Mouse (Mus musculus) induced T-regulatory cell, adult 2 months (primary cell): ENCODE data around the gene Git1.

Experiments used
- DNase-seq: peaks from one replicate; pipeline ENCODE4 v3.0.0-alpha.2; 2012; ENCODE audit warnings: low read depth

The Git1 gene

GRCm38 (mm10) chr11:77493512-77494343 is at the start of gene Git1:
TSS of gene Git1 (plus strand) at chr11:77493562.
- peak; percentile 66 for DNase-seq

GRCm38 (mm10) chr11:77444939-77445338 is 48.4 kb upstream of the Git1 start:
- DNase-seq: no peak

- peak; percentile 79 for DNase-seq
Measured at GRCm38 (mm10) chr11:77446628-77447041, 46.7 kb upstream of the Git1 start.

GRCm38 (mm10) chr11:77449224-77449623 is 44.1 kb upstream of the Git1 start:
- no peak for DNase-seq

- no peak for DNase-seq
Measured at GRCm38 (mm10) chr11:77451670-77452069, 41.7 kb upstream of the Git1 start.

GRCm38 (mm10) chr11:77453388-77453787 is 40.0 kb upstream of the Git1 start:
- no peak for DNase-seq

GRCm38 (mm10) chr11:77455770-77456510 is 37.4 kb upstream of the Git1 start:
- DNase-seq: no peak

GRCm38 (mm10) chr11:77456866-77457265 is 36.5 kb upstream of the Git1 start:
- DNase-seq: no peak

- DNase-seq: peak; percentile 32
Measured at GRCm38 (mm10) chr11:77461856-77462255, 31.5 kb upstream of the Git1 start.

GRCm38 (mm10) chr11:77462283-77463100 is 30.9 kb upstream of the Git1 start, which contains the start of gene Coro6:
TSS of gene Coro6 (plus strand) at chr11:77462411.
- DNase-seq: peak; percentile 48

GRCm38 (mm10) chr11:77463101-77463445 is 30.3 kb upstream of the Git1 start:
- DNase-seq: no peak

GRCm38 (mm10) chr11:77463786-77464185 is 29.6 kb upstream of the Git1 start:
- no peak for DNase-seq

GRCm38 (mm10) chr11:77464684-77465083 is 28.7 kb upstream of the Git1 start:
- DNase-seq: no peak

- DNase-seq: no peak
Measured at GRCm38 (mm10) chr11:77465111-77465510, 28.3 kb upstream of the Git1 start.

- DNase-seq: no peak
Measured at GRCm38 (mm10) chr11:77466544-77466943, 26.8 kb upstream of the Git1 start.

GRCm38 (mm10) chr11:77467157-77467556 is 26.2 kb upstream of the Git1 start:
- peak; percentile 88 for DNase-seq

GRCm38 (mm10) chr11:77467784-77468183 is 25.6 kb upstream of the Git1 start:
- DNase-seq: peak; percentile 90

GRCm38 (mm10) chr11:77468397-77468796 is 25.0 kb upstream of the Git1 start:
- no peak for DNase-seq

GRCm38 (mm10) chr11:77471407-77471806 is 22.0 kb upstream of the Git1 start:
- DNase-seq: no peak

- no peak for DNase-seq
Measured at GRCm38 (mm10) chr11:77472775-77473174, 20.6 kb upstream of the Git1 start.

GRCm38 (mm10) chr11:77476216-77476615 is 17.1 kb upstream of the Git1 start:
- DNase-seq: no peak

GRCm38 (mm10) chr11:77476895-77477294 is 16.5 kb upstream of the Git1 start:
- DNase-seq: no peak
